Mouse (Mus musculus): ENCODE results near the gene Cfap77. TPM values are rescaled to one million over a fixed set of nuclear protein-coding genes. Genes with fewer than 3 reads are reported as not detected.

The Cfap77 gene
- total RNA-seq, 2 experiments from 2014 or later, result 2.2 to 2.4 TPM

GRCm38 (mm10) chr2:28911331-28912038 is 143.4 kb downstream of the Cfap77 start:
- ATAC-seq (replicated peaks; ENCODE audit: low FRiP score, low TSS enrichment, poor library complexity, severe bottlenecking), result no peak

- ATAC-seq (replicated peaks; ENCODE audit: low FRiP score, low TSS enrichment, poor library complexity, severe bottlenecking), result no peak
These were observed 144.0 kb downstream of the Cfap77 start for GRCm38 (mm10) chr2:28910877-28911276.

GRCm38 (mm10) chr2:28909818-28910710 is 144.8 kb downstream of the Cfap77 start:
- no peak for ATAC-seq (replicated peaks; ENCODE audit: low FRiP score, low TSS enrichment, poor library complexity, severe bottlenecking)

GRCm38 (mm10) chr2:28909186-28909817 is 145.6 kb downstream of the Cfap77 start:
- ATAC-seq (replicated peaks; ENCODE audit: low FRiP score, low TSS enrichment, poor library complexity, severe bottlenecking), result no peak

GRCm38 (mm10) chr2:28908389-28909153 is 146.3 kb downstream of the Cfap77 start:
- no peak for ATAC-seq (replicated peaks; ENCODE audit: low FRiP score, low TSS enrichment, poor library complexity, severe bottlenecking)

- ATAC-seq (replicated peaks; ENCODE audit: low FRiP score, low TSS enrichment, poor library complexity, severe bottlenecking), result no peak
These were observed 147.0 kb downstream of the Cfap77 start for GRCm38 (mm10) chr2:28907691-28908388.

- ATAC-seq (replicated peaks; ENCODE audit: low FRiP score, low TSS enrichment, poor library complexity, severe bottlenecking), result no peak
These were observed 149.3 kb downstream of the Cfap77 start for GRCm38 (mm10) chr2:28905561-28905960.

- ATAC-seq (replicated peaks; ENCODE audit: low FRiP score, low TSS enrichment, poor library complexity, severe bottlenecking), result no peak
These were observed 150.1 kb downstream of the Cfap77 start for GRCm38 (mm10) chr2:28904786-28905185.

GRCm38 (mm10) chr2:28903871-28904270 is 151.0 kb downstream of the Cfap77 start:
- ATAC-seq (replicated peaks; ENCODE audit: low FRiP score, low TSS enrichment, poor library complexity, severe bottlenecking), result no peak

- ATAC-seq (replicated peaks; ENCODE audit: low FRiP score, low TSS enrichment, poor library complexity, severe bottlenecking), result no peak
These were observed 152.6 kb downstream of the Cfap77 start for GRCm38 (mm10) chr2:28902291-28902690.

GRCm38 (mm10) chr2:28897340-28897899 is 157.4 kb downstream of the Cfap77 start:
- no peak for ATAC-seq (replicated peaks; ENCODE audit: low FRiP score, low TSS enrichment, poor library complexity, severe bottlenecking)

GRCm38 (mm10) chr2:28895876-28896275 is 159.0 kb downstream of the Cfap77 start:
- no peak for ATAC-seq (replicated peaks; ENCODE audit: low FRiP score, low TSS enrichment, poor library complexity, severe bottlenecking)

- no peak for ATAC-seq (replicated peaks; ENCODE audit: low FRiP score, low TSS enrichment, poor library complexity, severe bottlenecking)
These were observed 161.3 kb downstream of the Cfap77 start for GRCm38 (mm10) chr2:28893526-28893925.

- no peak for ATAC-seq (replicated peaks; ENCODE audit: low FRiP score, low TSS enrichment, poor library complexity, severe bottlenecking)
These were observed 162.1 kb downstream of the Cfap77 start for GRCm38 (mm10) chr2:28892796-28893195.

- ATAC-seq (replicated peaks; ENCODE audit: low FRiP score, low TSS enrichment, poor library complexity, severe bottlenecking), result no peak
These were observed 170.0 kb downstream of the Cfap77 start for GRCm38 (mm10) chr2:28884914-28885313.

GRCm38 (mm10) chr2:28882826-28883485 is 171.9 kb downstream of the Cfap77 start:
- ATAC-seq (replicated peaks; ENCODE audit: low FRiP score, low TSS enrichment, poor library complexity, severe bottlenecking), result no peak

- no peak for ATAC-seq (replicated peaks; ENCODE audit: low FRiP score, low TSS enrichment, poor library complexity, severe bottlenecking)
These were observed 172.8 kb downstream of the Cfap77 start for GRCm38 (mm10) chr2:28882047-28882446.

GRCm38 (mm10) chr2:28881275-28881674 is 173.6 kb downstream of the Cfap77 start:
- ATAC-seq (replicated peaks; ENCODE audit: low FRiP score, low TSS enrichment, poor library complexity, severe bottlenecking), result no peak
